In the genomic region with DNA sequence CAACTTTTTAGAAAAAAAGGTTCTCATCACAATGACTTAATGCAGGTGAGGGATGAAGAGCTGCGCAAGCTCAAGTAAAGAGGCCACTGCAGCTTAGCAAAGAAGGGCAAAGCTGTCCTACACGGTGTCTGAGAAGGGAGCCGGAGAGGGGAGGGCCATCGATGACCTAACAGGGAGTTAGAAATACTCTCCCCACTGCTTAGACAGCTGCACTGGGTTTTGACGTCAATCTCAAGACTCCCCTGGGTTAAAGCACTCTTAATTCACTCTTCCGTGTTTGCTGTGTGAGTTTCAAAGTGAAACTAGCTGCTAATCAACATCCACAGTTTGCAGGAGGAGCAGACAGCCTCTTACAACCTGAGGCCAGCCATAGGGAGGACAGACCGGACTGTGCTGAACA, we compare ENCODE assay signal across 21 mouse cellular contexts. TPM values are rescaled to one million over a fixed set of nuclear protein-coding genes. Genes with fewer than 3 reads are reported as not detected.
"Had no signal": no experiment of that assay in that cellular context is flagged by ENCODE, and none has a peak within 500 bp of the region (broad histone marks: within the 10 kb centered on the region; RNA-seq: fewer than 3 reads in every experiment).

No protein-coding gene starts in this region.

- DNase-seq: kidney, adult 9 months; kidney, postnatal 14 days; left cerebral cortex, postnatal 4 days; liver, postnatal 0 days; lung, embryonic 14.5 days; lung, postnatal 10 days; lung, postnatal 4 days; retina, postnatal 1 day; right cerebral cortex, postnatal 25 days; thymus, postnatal 36 days had no signal

- H3K9me3 ChIP-seq: limb, embryonic 12.5 days; limb, embryonic 15.5 days; midbrain, embryonic 13.5 days; neural tube, embryonic 13.5 days had no signal

- H3K4me2 ChIP-seq: limb, embryonic 12.5 days; limb, embryonic 15.5 days; liver, embryonic 11.5 days; lung, embryonic 14.5 days; midbrain, embryonic 13.5 days; neural tube, embryonic 13.5 days had no signal

- H3K9ac ChIP-seq: limb, embryonic 12.5 days; limb, embryonic 15.5 days; liver, embryonic 14.5 days; liver, postnatal 0 days; lung, embryonic 14.5 days; midbrain, embryonic 13.5 days; neural tube, embryonic 13.5 days had no signal

- H3K4me3 ChIP-seq: limb, embryonic 12.5 days; limb, embryonic 15.5 days; midbrain, embryonic 13.5 days; myocyte; neural tube, embryonic 13.5 days had no signal

- ATAC-seq: liver, postnatal 0 days; midbrain, embryonic 13.5 days; midbrain, embryonic 16.5 days had no signal

- H3K27ac ChIP-seq: limb, embryonic 12.5 days; limb, embryonic 15.5 days; liver, embryonic 14.5 days; midbrain, embryonic 13.5 days; neural tube, embryonic 13.5 days had no signal

- H3K27me3 ChIP-seq: limb, embryonic 12.5 days; limb, embryonic 15.5 days; midbrain, embryonic 13.5 days; neural tube, embryonic 13.5 days had no signal

- H3K36me3 ChIP-seq: limb, embryonic 12.5 days; limb, embryonic 15.5 days; midbrain, embryonic 13.5 days; neural tube, embryonic 13.5 days had no signal

RNA-seq across cellular contexts. Expression of a gene that starts 40.2 kb away (rescaled TPM):
- total RNA-seq: megakaryocyte progenitor cell, adult 5-6 weeks; monocyte, adult 5-6 weeks; neutrophil, adult 5-6 weeks had no signal
